Mouse (Mus musculus) ovary, adult 10 weeks (tissue): ENCODE measurements around the gene Cnot6l. TPM values are rescaled to one million over a fixed set of nuclear protein-coding genes. Genes with fewer than 3 reads are reported as not detected.

Experiments used
- polyA plus RNA-seq: library from polyadenylated mRNA; stranded (reverse); fragments of 350-450 nt; fragmentation: Illumina TruSeq; extraction: RNeasy Lipid Tissue Mini Kit (QIAGEN cat#74804); gene quantifications from one replicate; pipeline ENCODE4 v1.2.3, GENCODE M21; 2014

The Cnot6l gene
- polyA plus RNA-seq = 221 TPM

DNA sequence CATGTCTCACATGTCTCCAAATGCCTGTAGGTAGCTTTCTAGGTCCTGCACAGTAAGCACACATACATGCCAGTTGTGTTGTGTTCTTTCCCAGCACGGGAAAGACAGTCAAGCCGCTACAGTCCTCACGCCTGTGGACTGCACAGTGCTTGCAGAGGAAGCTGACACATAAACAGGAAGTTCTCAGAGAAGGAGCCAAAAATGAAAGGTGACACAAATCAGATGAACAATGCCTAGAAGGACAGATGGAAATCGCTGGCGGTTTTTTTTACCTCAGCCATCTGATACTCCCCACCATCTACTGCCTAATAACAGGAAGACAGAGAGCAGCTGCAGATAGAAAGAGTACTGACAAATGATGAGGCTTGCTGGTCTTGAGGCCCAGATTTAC is at the start of gene Cnot6l:
Cnot6l (minus strand) TSS at position 151 of the 391 bp plus-strand sequence.

DNA sequence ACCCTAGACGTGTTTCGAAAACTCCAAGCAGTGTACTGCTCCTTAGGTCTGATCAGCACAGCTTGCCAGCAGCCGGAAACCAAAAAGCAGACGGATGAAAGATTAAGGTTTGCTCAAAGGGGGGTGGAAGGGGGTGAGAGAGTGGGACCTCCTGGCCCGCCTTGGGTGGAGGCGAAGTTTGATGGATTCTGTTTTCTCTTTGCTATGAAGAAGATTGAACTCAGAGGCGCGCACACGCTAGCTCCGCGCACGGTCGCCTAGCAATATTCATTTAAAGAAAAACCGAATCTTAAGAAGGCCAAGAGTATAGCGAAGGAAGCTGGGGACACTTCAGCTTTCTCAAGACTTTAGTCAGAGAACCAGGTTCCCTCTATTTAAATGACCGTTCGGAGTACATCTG is 45.5 kb upstream of the Cnot6l start, which contains the start of gene Mrpl1:
Mrpl1 (plus strand) TSS at position 35 of the 400 bp plus-strand sequence.

Other genes with a start within 250 kb of the Cnot6l start
- gene Cxcl13, start 207.2 kb downstream of the Cnot6l start, polyA plus RNA-seq = 18.3 TPM
- gene Mrpl1, start 45.3 kb upstream of the Cnot6l start, polyA plus RNA-seq = 51.3 TPM
- 2.9 TPM for gene Fras1, start 209.8 kb upstream of the Cnot6l start, polyA plus RNA-seq